Mouse (Mus musculus) testis, adult 2 months (tissue): ENCODE measurements around the gene Astn2.

Source experiments
- CTCF ChIP-seq: fragments of 200-500 bp; IDR thresholded peaks from 2 replicates; pipeline ENCODE4 v1.5.1; 2012; ENCODE audit warnings: low read depth, mild to moderate bottlenecking, inconsistent platforms, low read length, moderate library complexity; ENCODE audit not compliant: control insufficient read depth, insufficient read depth, insufficient replicate concordance
- POLR2A ChIP-seq: fragments of 200-500 bp; IDR thresholded peaks from 2 replicates; pipeline ENCODE4 v1.6.1; 2012; ENCODE audit warnings: low read depth, mild to moderate bottlenecking, inconsistent platforms, low read length, moderate library complexity; ENCODE audit not compliant: control insufficient read depth

DNA sequence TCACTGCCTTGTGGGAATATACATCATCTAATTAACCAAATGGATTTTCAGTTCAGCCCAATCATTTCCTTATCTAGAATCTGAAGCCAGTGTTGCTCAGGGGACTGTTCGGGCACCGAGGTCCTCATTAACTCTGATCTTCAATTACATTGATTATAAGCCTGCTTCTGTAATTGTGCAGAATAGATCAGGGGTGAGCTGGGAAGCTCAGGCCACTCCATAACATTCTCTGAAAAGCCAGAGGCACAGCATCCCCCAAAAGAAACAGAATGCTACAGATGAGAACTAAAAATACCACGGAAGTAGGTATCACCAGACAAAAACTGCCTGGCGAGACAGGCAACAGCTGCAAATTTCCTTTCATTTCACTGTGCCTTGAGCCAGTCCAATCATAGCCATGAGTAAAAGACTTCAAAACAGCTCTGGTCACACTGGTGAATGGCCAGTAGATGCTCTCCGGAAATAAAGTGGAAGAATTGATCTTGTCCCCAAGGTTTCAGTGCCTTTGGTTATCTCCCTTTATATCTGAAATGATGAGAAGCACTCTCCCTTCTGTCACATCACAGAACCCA, 445.1 kb downstream of the Astn2 start:
- TF ChIP-seq POLR2A (no peak), CTCF (no peak)
